Mouse (Mus musculus): ENCODE measurements at regions not wholly inside any gene's neighbourhood (a gene's known extent, or its start where the extent isn't known, plus 50 kb on each side); places are given as distances from the start of the nearest gene placed in this dataset.

DNA sequence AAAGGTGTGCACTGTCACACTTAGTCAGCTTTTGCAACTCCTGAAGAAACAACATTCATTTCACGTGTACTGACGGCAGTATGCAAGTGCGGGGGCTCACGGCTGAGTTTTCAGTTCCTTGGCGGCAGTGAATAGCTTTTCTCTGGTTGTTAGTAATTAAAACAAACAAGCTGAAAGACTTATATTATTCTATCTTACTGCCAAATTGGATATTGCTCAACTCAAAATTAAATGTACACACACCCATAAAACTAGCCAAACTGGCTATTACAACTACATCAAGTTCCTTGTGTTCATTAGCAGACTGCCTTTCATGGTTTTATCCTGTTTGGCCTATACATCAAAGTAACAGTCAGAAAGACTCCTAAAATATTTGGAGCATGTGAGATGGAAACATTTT lies 90.8 kb downstream of the Klf5 start:
- 89% methylated on average over 5 of the region's 5 CpGs for WGBS
- Histone ChIP-seq H3K27ac (replicated peaks; ENCODE audit: insufficient read depth, low read depth, low read length) (no peak overlapping the region), H3K27me3 (ENCODE audit: control insufficient read depth, insufficient read depth, low read length) (no peaks in the 10 kb centered on the region), H3K9ac (ENCODE audit: low read depth, low read length) (no peak overlapping the region), H3K36me3 (ENCODE audit: control insufficient read depth, insufficient read depth, low read length) (no peaks in the 10 kb centered on the region), H3K4me1 (ENCODE audit: control insufficient read depth, insufficient read depth, low read length) (no peaks in the 10 kb centered on the region), H3K79me2 (ENCODE audit: control insufficient read depth, insufficient read depth, low read length) (no peaks in the 10 kb centered on the region), H3K4me3 (ENCODE audit: insufficient read depth, low read depth, low read length) (no peak overlapping the region)
- no peak for DNase-seq (ENCODE audit: extremely low read depth, low read depth, low spot score)
- TF ChIP-seq POLR2A (IDR thresholded peaks at IDR 0.05; ENCODE audit: extremely low read depth, insufficient read depth, low read length) (no peak), CTCF (IDR thresholded peaks at IDR 0.05; ENCODE audit: low read depth, low read length) (no peak)

DNA sequence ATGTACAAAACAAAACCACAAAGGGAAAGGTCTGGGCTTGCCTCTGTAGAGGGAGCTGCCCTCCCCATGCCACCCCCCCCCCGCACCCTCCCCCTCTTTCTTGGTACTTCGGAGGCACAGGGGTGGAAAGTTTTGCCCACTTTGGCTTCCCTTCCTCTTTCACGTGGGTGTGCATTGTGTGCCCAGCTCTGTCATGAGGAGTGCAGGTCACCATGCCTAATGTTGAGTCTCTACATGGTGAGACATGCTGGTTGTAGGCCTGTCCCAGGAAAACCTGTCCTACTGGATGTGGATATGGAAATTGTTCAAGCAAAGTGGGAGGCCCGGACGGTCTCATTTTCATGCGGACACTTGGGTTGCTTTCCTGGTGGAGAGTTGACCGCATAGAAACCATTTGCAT lies 93.2 kb downstream of the Klf5 start:
- H3K4me3 ChIP-seq (ENCODE audit: insufficient read depth, low read depth, low read length) = no peak overlapping the region
- no peak overlapping the region for H3K27ac ChIP-seq (replicated peaks; ENCODE audit: insufficient read depth, low read depth, low read length)
- no peaks in the 10 kb centered on the region for H3K27me3 ChIP-seq (ENCODE audit: control insufficient read depth, insufficient read depth, low read length)
- H3K36me3 ChIP-seq (ENCODE audit: control insufficient read depth, insufficient read depth, low read length) = no peaks in the 10 kb centered on the region
- H3K9ac ChIP-seq (ENCODE audit: low read depth, low read length) = no peak overlapping the region
- WGBS = 87% methylated on average over 7 of the region's 7 CpGs
- no peaks in the 10 kb centered on the region for H3K4me1 ChIP-seq (ENCODE audit: control insufficient read depth, insufficient read depth, low read length)
- no peak for TF ChIP-seq POLR2A (IDR thresholded peaks at IDR 0.05; ENCODE audit: extremely low read depth, insufficient read depth, low read length)
- no peak for TF ChIP-seq CTCF (IDR thresholded peaks at IDR 0.05; ENCODE audit: low read depth, low read length)
- H3K79me2 ChIP-seq (ENCODE audit: control insufficient read depth, insufficient read depth, low read length) = no peaks in the 10 kb centered on the region
- no peak for DNase-seq (ENCODE audit: extremely low read depth, low read depth, low spot score)

DNA sequence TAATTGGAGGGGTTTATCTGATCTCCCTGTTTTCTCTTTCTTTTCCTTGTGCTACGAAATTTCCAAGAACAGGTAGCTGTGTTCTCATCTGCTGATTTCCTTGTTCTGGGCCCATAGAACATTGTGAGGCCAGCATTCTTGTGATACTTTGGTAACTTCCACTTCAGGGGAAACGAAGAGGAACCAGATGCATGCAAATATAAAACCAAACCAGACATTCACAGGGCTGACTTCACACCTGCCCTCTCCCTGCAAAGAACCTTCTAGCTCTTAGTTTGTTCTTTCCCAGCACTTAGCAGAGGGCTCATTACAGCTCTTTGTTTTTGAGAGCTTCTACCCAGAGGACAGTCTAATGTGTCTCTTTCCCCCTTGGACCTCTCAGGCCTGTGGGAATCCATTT lies 94.3 kb downstream of the Klf5 start:
- Histone ChIP-seq H3K4me1 (ENCODE audit: control insufficient read depth, insufficient read depth, low read length) (no peaks in the 10 kb centered on the region), H3K79me2 (ENCODE audit: control insufficient read depth, insufficient read depth, low read length) (no peaks in the 10 kb centered on the region), H3K36me3 (ENCODE audit: control insufficient read depth, insufficient read depth, low read length) (no peaks in the 10 kb centered on the region), H3K4me3 (ENCODE audit: insufficient read depth, low read depth, low read length) (no peak overlapping the region), H3K9ac (ENCODE audit: low read depth, low read length) (no peak overlapping the region), H3K27me3 (ENCODE audit: control insufficient read depth, insufficient read depth, low read length) (no peaks in the 10 kb centered on the region), H3K27ac (replicated peaks; ENCODE audit: insufficient read depth, low read depth, low read length) (no peak overlapping the region)
- WGBS = 63% methylated on average over 2 of the region's 2 CpGs
- TF ChIP-seq CTCF (IDR thresholded peaks at IDR 0.05; ENCODE audit: low read depth, low read length) (no peak), POLR2A (IDR thresholded peaks at IDR 0.05; ENCODE audit: extremely low read depth, insufficient read depth, low read length) (no peak)
- no peak for DNase-seq (ENCODE audit: extremely low read depth, low read depth, low spot score)

DNA sequence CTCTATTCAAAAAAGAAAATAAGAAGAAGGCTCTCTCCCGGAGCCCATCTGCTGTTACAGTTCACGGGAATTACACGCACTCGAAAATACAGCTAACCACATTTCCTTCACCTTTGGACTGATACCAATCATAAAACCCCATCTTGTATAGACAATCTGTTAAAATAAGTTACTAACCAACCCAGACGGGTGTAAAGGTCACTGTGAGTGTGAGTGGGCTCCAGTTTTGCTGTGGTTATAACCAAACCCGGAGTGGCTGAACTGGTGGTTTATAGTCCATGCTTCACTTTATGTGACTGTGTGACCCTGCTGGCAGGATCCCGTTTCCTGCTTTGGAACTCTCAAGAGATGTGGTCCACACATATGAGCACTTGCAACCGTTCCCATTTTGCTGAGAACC lies 95.1 kb downstream of the Klf5 start:
- Histone ChIP-seq H3K27me3 (ENCODE audit: control insufficient read depth, insufficient read depth, low read length) (no peaks in the 10 kb centered on the region), H3K27ac (replicated peaks; ENCODE audit: insufficient read depth, low read depth, low read length) (no peak overlapping the region), H3K9ac (ENCODE audit: low read depth, low read length) (no peak overlapping the region), H3K4me3 (ENCODE audit: insufficient read depth, low read depth, low read length) (no peak overlapping the region), H3K79me2 (ENCODE audit: control insufficient read depth, insufficient read depth, low read length) (no peaks in the 10 kb centered on the region), H3K4me1 (ENCODE audit: control insufficient read depth, insufficient read depth, low read length) (no peaks in the 10 kb centered on the region), H3K36me3 (ENCODE audit: control insufficient read depth, insufficient read depth, low read length) (no peaks in the 10 kb centered on the region)
- no peak for DNase-seq (ENCODE audit: extremely low read depth, low read depth, low spot score)
- 71% methylated on average over 8 of the region's 8 CpGs for WGBS
- TF ChIP-seq POLR2A (IDR thresholded peaks at IDR 0.05; ENCODE audit: extremely low read depth, insufficient read depth, low read length) (no peak), CTCF (IDR thresholded peaks at IDR 0.05; ENCODE audit: low read depth, low read length) (no peak)

DNA sequence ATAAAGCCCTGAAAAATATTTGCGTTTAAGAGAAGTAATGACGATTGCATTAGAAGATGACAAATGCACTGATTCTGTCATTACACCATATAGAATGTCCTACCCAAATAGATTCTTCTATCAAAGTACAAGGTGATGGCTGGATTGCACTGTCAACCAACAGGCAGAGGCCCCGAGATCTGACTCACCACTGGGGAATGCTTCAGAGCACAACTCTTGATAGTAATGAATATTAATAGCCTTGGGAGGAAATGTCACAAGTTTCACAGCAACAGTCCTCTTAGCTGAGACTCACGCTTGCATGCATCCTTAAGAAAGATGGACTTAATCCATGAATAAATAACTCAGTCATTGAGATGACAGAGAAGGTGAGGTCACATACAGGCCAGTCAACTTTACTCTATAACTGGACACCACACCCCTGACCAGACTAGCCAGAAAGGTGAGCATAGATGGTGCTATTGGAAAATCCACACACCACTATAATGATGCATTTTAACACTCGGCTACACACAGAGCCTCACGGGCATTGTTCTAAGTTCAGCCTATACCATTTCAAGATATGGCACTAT lies 104.8 kb downstream of the Klf5 start:
- no peak overlapping the region for H3K4me3 ChIP-seq (ENCODE audit: insufficient read depth, low read depth, low read length)
- no peak overlapping the region for H3K9ac ChIP-seq (ENCODE audit: low read depth, low read length)
- no peaks in the 10 kb centered on the region for H3K27me3 ChIP-seq (ENCODE audit: control insufficient read depth, insufficient read depth, low read length)
- WGBS = 82% methylated on average over 6 of the region's 6 CpGs
- TF ChIP-seq POLR2A (IDR thresholded peaks at IDR 0.05; ENCODE audit: extremely low read depth, insufficient read depth, low read length) (no peak), CTCF (IDR thresholded peaks at IDR 0.05; ENCODE audit: low read depth, low read length) (no peak)
- H3K36me3 ChIP-seq (ENCODE audit: control insufficient read depth, insufficient read depth, low read length) = no peaks in the 10 kb centered on the region
- H3K4me1 ChIP-seq (ENCODE audit: control insufficient read depth, insufficient read depth, low read length) = no peaks in the 10 kb centered on the region
- no peaks in the 10 kb centered on the region for H3K79me2 ChIP-seq (ENCODE audit: control insufficient read depth, insufficient read depth, low read length)
- no peak overlapping the region for H3K27ac ChIP-seq (replicated peaks; ENCODE audit: insufficient read depth, low read depth, low read length)
- no peak for DNase-seq (ENCODE audit: extremely low read depth, low read depth, low spot score)

DNA sequence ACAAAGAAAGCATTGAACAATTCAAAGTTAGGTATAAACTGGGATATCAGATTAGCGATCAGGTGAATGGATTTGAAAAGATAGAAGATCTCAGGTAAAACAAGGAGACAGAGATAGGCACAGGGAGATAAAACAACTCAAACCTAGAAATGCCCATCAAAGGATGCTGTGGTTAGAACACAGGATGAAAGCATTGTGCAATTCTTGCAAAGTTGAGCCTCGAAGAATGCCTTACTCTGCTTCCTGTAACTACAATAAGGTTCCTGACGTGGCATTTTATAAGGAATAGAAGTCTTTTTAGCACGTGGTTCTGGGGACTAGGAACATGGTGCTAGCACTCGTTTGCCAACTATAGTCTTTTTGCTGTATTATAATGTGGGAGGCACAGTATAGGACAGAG lies 106.7 kb downstream of the Klf5 start:
- H3K36me3 ChIP-seq (ENCODE audit: control insufficient read depth, insufficient read depth, low read length) = no peaks in the 10 kb centered on the region
- DNase-seq (ENCODE audit: extremely low read depth, low read depth, low spot score) = no peak
- no peaks in the 10 kb centered on the region for H3K79me2 ChIP-seq (ENCODE audit: control insufficient read depth, insufficient read depth, low read length)
- H3K9ac ChIP-seq (ENCODE audit: low read depth, low read length) = no peak overlapping the region
- no peak for TF ChIP-seq POLR2A (IDR thresholded peaks at IDR 0.05; ENCODE audit: extremely low read depth, insufficient read depth, low read length)
- TF ChIP-seq CTCF (IDR thresholded peaks at IDR 0.05; ENCODE audit: low read depth, low read length) = no peak
- no peaks in the 10 kb centered on the region for H3K4me1 ChIP-seq (ENCODE audit: control insufficient read depth, insufficient read depth, low read length)
- WGBS = 63% methylated on average over 5 of the region's 5 CpGs
- no peak overlapping the region for H3K4me3 ChIP-seq (ENCODE audit: insufficient read depth, low read depth, low read length)
- no peak overlapping the region for H3K27ac ChIP-seq (replicated peaks; ENCODE audit: insufficient read depth, low read depth, low read length)
- H3K27me3 ChIP-seq (ENCODE audit: control insufficient read depth, insufficient read depth, low read length) = no peaks in the 10 kb centered on the region
